Comparison of ENCODE assay signal across 8 mouse cellular contexts in the genomic region with DNA sequence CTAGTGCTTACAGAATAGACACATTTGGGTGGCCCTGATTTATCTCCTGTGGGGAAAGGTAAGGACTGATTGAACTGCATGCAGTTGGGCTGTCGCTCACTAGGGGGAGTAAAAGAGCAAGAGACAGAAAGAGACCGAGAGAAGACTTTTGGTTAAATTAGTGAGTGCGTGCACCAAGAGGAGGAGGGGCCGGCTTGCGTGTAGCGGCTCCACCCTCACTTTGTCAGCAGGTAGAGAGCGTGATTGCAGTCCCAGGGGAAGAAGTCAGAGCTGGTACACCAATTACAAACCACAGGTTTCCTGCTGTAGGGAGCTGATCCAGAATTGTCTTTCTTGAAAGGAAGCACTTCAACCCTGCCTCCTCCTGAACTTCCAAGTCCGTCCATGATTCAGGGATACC. TPM values are rescaled to one million over a fixed set of nuclear protein-coding genes. Genes with fewer than 3 reads are reported as not detected.
DNase-seq lines count a peak whose midpoint lies in the region; ATAC-seq lines count a peak whose summit lies in the region.

A gene (plus strand): TSS at position 316 of the 400 bp plus-strand sequence.

- H3K27ac ChIP-seq in hindbrain, embryonic 16.5 days (ENCODE audit: low read depth, low read length): no peak within 1 kb of the TSS
- H3K27ac ChIP-seq in macrophage: no peak within 1 kb of the TSS

- ATAC-seq in hindbrain, embryonic 16.5 days: peak; percentile 70

- H3K9me3 ChIP-seq in hindbrain, embryonic 16.5 days (ENCODE audit: control insufficient read depth, low read length): no peaks in the 10 kb centered on the region

- peak within 1 kb of the TSS; percentile 32 for H3K4me3 ChIP-seq in hindbrain, embryonic 16.5 days (ENCODE audit: low read length)
- H3K4me3 ChIP-seq in macrophage (ENCODE audit: inconsistent target): peak within 1 kb of the TSS; percentile 49

- H3K79me2 ChIP-seq in macrophage (ENCODE audit: inconsistent target): no peaks in the 10 kb centered on the region

- peaks cover 6% of the 10 kb centered on the region for H3K4me1 ChIP-seq in hindbrain, embryonic 16.5 days (ENCODE audit: control insufficient read depth, insufficient read depth, low read depth, low read length)

- H3K27me3 ChIP-seq in hindbrain, embryonic 16.5 days (replicated peaks; ENCODE audit: control insufficient read depth, insufficient read depth, low read length): peaks cover 2% of the 10 kb centered on the region; the same call in 1 of the 2 replicates

- peak within 1 kb of the TSS; percentile 38; the same call in 1 of the 2 replicates for H3K9ac ChIP-seq in hindbrain, embryonic 16.5 days (ENCODE audit: low read depth, low read length)

- peak within 1 kb of the TSS; percentile 54 for H3K4me2 ChIP-seq in hindbrain, embryonic 16.5 days (ENCODE audit: low read length)

- peak; percentile 86 for DNase-seq in WW6 (ENCODE audit: low read depth, low spot score)
- peak; percentile 70 to 83 for DNase-seq in cerebellum, postnatal 4 days (ENCODE audit: low spot score in 2 of 2)
- DNase-seq in gastrocnemius, adult 18-20 months (ENCODE audit: low spot score): peak; percentile 81
- DNase-seq in left cerebral cortex, adult 18-20 months (ENCODE audit: low spot score in 2 of 2): peak; percentile 86 to 88
- peak; percentile 87 for DNase-seq in right cerebral cortex, adult 18-20 months
- DNase-seq in urinary bladder, postnatal 10 days (ENCODE audit: low spot score): peak; percentile 64

- H3K36me3 ChIP-seq in hindbrain, embryonic 16.5 days (ENCODE audit: control insufficient read depth, insufficient read depth, low read length): no peaks in the 10 kb centered on the region
- H3K36me3 ChIP-seq in macrophage (ENCODE audit: inconsistent target): no peaks in the 10 kb centered on the region

- WGBS in hindbrain, embryonic 16.5 days: 0% methylated on average over 8 of the region's 8 CpGs
- WGBS in macrophage (ENCODE audit: missing documents): 0% methylated on average over 8 of the region's 8 CpGs

RNA-seq across cellular contexts. Expression of the gene that starts here (rescaled TPM):
- 1 to 10 TPM in 1 of 2 experiments, under 1 TPM in 1; 0.69 to 1.1 TPM for total RNA-seq in gastrocnemius, adult 18-20 months (2021)
- 0.71 and 1.5 TPM in 2 replicates for polyA plus RNA-seq in hindbrain, embryonic 16.5 days (2015; fragmentation: Nextera tagmentation; extraction: Ambion mirVana)
- 1 to 10 TPM; 2.1 to 2.2 TPM for total RNA-seq in left cerebral cortex, adult 18-20 months (2021)
- total RNA-seq in macrophage (2018; cell fraction: chromatin; rRNA removed): 1 to 10 TPM in 20 of 26 experiments, under 1 TPM in 5, not detected in 1; 0.34 to 6.4 (median 2.0) TPM
- 1 to 10 TPM in 12 of 26 experiments, under 1 TPM in 14; 0.27 to 1.8 (median 0.98) TPM for total RNA-seq in macrophage (2018; cell fraction: cytosol; rRNA removed)
- total RNA-seq in macrophage (2018; cell fraction: nucleus; rRNA removed): 1 to 10 TPM in 23 of 26 experiments, under 1 TPM in 3; 0.92 to 8.1 (median 2.5) TPM
- polyA plus RNA-seq in macrophage (2018): 0.70 to 0.96 TPM (median 0.83 TPM) in 3 replicates
